Mouse (Mus musculus) adrenal gland, adult 8-10 months (tissue): ENCODE measurements around the gene Gm12169. TPM values are rescaled to one million over a fixed set of nuclear protein-coding genes. Genes with fewer than 3 reads are reported as not detected.

Experiments
- total RNA-seq, 4 experiments: library from RNA; stranded (reverse); gene quantifications; 2 replicates each; pipeline ENCODE4 v1.2.4; 2022

Gene Gm12169
- total RNA-seq, 4 experiments from 2014 or later: not detected

Other genes with a start within 250 kb of the Gm12169 start
- gene Cyfip2, start 211.4 kb upstream of the Gm12169 start, total RNA-seq: 100 to 1,000 TPM; 118 to 135 (median 125) TPM
- gene Itk, start 134.7 kb upstream of the Gm12169 start, total RNA-seq: under 1 TPM; 0.23 to 0.65 (median 0.43) TPM
- not detected for gene Fam71b, start 127.7 kb upstream of the Gm12169 start, total RNA-seq
- gene Med7, start 87.3 kb upstream of the Gm12169 start, total RNA-seq: 10 to 100 TPM; 37.9 to 40.6 (median 39.0) TPM
- gene Havcr2, start 69.3 kb upstream of the Gm12169 start, total RNA-seq: 1 to 10 TPM; 2.1 to 3.9 (median 3.0) TPM
- gene BC053393, start 47.3 kb downstream of the Gm12169 start, total RNA-seq: not detected
- gene Dppa1, start 105.0 kb downstream of the Gm12169 start, total RNA-seq: not detected
- gene Timd2, start 182.8 kb downstream of the Gm12169 start, total RNA-seq: not detected
- under 1 TPM in 1 of 4 experiments, not detected in 3; 0.32 TPM for gene Havcr1, start 210.9 kb downstream of the Gm12169 start, total RNA-seq